Mouse (Mus musculus): Measurements from ENCODE around the gene C1qtnf2.

C1qtnf2 gene

GRCm38 (mm10) chr11:43531619-43532018 lies 57.5 kb downstream of the C1qtnf2 start:
- no peak for DNase-seq (ENCODE audit: extremely low read depth, low read depth)

GRCm38 (mm10) chr11:43537074-43537473 lies 63.0 kb downstream of the C1qtnf2 start:
- no peak for DNase-seq (ENCODE audit: extremely low read depth, low read depth)

- no peak for DNase-seq (ENCODE audit: extremely low read depth, low read depth)
Measured at GRCm38 (mm10) chr11:43539863-43540262, 65.8 kb downstream of the C1qtnf2 start.

Measured in MEL-GATA-1-ER (cell line).